Mouse (Mus musculus): ENCODE data around the gene Tomm20.

Gene Tomm20

DNA sequence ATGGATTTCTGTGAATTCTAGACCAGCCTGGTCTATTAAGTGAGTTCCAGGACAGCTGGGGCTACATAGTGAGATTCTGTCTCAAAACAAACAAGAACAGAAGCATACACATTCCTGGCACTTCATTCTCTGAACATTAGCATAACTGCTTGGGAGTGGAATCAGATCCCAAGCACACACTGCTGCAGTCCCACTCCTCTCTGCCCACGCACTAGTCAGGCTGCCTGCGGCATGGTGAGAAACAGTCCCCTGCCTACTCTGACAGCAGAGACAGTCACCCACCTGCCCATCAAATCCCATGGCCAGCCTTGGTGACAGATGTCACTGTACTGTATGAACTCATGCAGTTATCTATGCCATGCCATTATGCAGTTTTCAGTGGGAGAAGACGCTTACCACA, 15.9 kb upstream of the Tomm20 start:
- DNase-seq (ENCODE audit: low spot score) = no peak

DNA sequence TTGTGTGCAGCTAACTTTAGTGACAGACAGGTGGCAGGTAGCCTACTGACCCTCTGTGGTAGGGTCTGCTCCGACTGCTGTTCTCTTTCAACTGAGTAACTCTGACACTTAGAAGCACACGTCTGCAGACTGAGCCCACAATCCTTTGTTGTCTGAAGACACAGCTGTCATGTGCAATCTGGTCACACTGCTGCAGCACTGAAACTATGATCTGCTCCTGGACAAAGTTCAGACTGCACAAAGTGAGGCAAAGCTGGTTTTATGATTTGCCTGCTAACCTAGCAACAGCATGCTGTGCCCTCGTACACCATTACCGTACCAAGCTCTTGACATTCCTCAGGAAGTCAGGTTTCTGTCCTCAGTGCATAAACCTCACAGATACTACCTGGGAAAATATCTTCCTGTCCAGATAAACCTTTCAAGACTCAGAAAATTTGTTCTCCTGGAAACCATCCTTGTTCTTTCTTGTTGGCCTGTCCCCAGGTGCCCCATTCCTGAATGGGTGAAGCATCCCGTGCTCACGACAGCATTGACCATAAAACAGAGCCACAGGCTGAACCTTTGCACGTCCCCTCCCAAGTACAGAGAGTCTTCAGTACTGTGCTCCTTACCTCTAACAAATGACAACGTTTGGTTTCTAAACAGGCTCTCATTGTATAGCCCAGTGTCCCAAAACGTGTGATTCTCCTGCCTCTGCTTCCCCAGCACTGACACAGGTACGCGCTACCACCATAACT, 6.4 kb upstream of the Tomm20 start:
- no peak for DNase-seq (ENCODE audit: low spot score)

DNA sequence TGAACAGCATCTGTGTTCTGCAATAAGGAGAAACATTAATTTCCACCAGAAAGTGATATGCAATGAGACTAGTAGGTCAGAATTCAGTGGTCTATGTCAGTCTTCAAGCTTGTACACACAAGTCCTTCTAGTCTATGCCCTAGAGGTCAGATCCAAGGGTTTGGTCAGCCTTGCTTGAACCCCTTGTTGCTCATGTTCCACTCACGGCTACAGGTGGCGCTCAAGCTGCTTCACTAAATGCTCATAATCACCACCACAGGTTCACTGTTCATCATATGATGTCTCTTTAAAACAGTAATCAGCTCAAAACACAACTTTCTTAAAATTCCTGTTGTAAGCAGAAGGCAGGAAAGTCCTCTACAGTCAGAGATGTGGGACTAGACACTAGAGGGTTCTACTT, 3.9 kb upstream of the Tomm20 start:
- DNase-seq (ENCODE audit: low spot score) = no peak

DNA sequence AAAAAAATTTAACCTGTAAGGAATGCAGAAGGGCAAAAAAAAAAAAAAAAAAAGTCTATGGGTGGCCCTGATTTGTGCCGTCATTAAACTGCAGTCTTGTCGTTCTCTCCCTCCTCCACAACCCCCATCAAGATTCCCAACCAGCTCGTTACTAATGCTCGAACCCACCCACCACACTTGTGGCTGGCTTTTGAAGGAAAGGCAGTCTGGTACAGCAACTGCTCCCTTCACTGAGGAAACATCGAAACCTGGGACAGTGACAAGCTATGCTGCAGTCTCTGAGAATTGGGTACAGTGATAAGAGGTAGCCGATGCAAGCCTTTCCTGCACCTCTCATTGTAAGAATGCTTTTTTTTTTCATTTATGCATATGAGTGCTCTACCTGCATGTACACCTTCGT, 800 bp upstream of the Tomm20 start:
- no peak for DNase-seq (ENCODE audit: low spot score)

DNA sequence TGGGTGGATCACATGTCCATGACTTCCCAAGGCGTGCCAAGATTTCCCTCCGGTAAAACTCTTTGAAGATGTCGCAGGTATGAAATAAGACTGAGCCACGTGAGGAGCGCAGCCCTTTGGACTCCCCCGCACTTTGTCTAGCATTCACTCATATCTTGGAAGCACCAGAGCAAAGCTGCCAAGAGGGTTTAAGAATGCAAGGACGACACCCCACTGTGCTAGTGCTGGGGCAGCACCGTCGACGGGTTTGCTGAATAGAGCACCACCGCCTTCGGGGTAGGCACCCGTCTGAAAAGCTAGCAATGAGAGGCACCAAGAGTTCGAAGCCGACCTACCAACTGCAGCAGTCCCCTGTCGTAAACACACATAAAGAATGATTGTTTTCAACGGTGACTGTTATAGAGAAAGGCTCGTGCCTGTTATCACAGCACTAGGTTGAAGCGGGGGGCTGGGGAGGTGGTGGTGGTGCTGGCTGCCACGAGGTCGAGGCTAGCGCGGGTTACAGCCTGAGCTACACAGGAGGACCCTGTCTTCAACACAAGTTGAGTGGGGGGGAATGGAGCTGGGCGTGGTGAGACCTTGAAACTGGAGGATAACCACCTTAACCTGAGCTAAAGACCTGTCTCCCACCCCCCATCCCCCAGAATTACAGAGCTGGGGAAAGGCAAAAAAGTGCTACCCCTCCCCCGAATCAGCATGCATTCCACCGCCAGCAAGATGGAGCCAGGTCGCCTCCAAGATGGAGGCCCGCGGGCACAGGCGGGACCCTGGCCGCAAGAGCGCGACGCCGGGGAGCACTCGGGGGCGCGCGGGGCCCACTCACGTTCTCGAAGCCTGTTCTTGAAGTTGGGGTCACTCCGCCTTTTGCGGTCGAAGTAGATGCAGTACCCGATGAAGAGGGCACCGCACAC, 608 bp downstream of the Tomm20 start:
- peak; percentile 38 for DNase-seq (ENCODE audit: low spot score)

DNA sequence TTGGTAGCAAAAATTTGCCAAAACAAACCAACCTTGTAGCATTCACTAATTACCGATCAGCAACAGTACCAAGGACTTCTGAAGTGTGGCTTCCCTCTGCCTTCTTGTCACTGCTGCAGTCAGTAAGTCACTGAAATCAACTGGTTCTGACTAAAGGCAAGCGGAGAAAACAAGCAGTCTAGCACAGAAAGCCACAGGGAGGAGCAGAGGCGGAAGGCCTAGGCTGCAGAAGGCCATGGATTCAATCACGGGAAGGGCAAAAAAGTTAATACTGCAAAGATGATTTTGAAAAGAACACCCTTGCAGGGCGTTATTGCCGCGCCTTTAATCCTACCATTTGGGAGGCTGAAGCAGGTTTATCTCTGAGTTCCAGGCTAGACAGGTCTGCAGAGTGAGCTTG, 2.1 kb downstream of the Tomm20 start:
- DNase-seq (ENCODE audit: low spot score) = no peak

DNA sequence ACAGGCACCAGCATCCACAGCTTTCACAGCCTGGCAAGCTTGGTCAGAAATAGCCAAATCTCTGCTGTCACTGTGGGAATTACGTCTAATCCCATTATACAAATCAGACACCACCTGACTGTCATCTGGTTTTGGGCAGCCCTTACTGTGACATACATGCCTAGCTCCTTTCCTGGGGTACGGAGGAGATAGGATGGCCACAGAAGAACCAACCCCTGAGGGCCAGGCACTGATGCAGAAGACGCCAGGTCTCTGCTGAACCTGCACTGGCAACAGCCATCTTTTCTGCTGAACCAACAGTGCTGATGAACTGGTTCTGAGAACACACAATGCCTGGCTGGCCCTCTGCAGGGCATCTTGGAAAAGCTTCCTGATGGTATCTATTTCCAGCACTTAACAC, 8.3 kb downstream of the Tomm20 start:
- no peak for DNase-seq (ENCODE audit: low spot score)

DNA sequence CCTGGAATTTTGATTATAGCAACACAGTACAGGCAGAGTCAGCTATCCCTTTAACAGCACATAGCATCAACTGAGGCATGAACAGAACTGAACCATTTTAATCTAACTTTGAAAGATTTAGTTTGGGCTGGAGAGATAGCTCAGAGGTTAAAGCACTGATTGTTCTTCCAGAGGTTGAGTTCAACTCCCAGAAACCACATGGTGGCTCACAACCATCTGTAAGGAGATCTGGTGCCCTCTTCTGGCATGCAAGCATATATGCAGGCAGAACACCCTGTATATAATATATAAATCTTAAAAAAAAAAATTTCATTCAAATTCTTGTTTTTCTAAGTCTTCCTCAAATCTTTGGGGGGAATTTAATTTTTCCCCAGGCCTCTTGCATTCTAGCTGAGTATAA, 9.7 kb downstream of the Tomm20 start:
- no peak for DNase-seq (ENCODE audit: low spot score)

DNA sequence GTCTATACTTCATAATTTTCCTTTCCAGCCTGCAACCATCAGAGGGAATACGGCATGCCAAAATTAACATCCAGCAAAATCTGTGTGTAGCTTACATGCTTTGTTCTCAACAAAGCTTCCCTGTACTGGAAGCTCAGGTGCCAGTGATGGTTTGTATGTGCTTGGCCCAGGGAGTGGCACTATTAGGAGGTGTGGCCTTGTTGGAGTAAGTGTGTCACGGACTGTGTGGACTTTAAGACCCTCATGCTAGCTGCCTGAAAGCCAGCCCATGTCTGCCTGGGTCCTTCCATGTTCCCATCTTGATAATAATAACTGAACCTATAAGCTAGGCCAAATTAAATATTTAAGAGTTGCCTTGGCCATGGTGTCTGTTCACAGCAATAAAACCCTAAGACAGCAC, 10.3 kb downstream of the Tomm20 start:
- no peak for DNase-seq (ENCODE audit: low spot score)

DNA sequence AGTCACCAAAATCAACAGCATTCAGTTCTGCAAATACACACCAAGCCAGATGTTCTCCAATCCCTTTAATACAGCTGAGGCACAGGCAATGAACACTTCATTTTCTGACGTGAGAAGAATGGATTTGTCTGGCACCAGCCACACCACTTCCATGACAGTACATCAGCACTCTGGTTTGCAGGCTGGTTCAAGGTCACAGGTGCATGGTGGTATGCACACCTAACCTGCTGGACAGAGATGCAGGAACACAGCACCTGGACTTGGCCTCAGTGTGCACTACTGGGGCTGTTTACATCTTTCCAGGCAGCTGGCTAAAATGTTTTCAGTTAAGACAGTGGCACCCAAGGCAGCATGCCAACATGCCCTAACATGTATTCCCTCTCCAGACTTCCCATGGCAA, 13.0 kb downstream of the Tomm20 start:
- no peak for DNase-seq (ENCODE audit: low spot score)

DNA sequence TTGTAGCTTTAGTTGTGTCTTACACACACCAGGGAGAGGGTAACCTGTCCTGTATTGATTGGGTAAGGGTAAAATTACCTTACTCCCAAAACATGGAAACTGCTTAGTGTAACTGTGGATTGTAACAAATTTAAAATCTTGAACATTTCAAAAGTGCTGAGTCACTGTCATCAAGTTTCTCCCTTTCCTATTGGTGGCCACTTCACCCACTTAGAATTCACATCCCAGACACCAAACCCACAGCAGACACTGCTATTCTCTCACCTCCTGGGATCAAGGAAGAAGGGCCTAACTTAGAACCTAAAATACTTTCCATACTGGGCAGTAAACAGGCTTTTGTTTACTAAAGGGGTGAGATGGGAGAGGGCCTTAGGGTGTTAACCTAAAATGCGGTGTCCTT, 13.4 kb downstream of the Tomm20 start:
- DNase-seq (ENCODE audit: low spot score) = no peak

DNA sequence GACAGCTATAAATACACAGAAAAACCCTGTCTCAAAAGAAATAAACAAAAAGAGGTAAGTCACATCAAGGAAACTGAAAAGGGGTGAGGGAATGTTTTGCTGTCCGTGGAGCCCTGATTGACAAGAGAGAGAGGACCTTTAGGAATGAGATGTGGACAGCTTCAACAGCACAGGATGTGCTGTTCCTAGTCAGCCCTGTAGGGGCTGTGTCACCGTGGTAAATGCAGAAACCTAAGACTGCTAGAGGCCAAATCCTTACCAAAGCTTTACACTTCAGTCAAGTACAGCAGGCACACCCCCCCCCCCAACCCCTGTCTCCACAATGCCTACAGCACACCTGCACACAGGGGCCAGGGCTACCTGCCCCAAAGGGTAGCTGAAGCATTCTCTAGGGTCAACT, 13.9 kb downstream of the Tomm20 start:
- no peak for DNase-seq (ENCODE audit: low spot score)

DNA sequence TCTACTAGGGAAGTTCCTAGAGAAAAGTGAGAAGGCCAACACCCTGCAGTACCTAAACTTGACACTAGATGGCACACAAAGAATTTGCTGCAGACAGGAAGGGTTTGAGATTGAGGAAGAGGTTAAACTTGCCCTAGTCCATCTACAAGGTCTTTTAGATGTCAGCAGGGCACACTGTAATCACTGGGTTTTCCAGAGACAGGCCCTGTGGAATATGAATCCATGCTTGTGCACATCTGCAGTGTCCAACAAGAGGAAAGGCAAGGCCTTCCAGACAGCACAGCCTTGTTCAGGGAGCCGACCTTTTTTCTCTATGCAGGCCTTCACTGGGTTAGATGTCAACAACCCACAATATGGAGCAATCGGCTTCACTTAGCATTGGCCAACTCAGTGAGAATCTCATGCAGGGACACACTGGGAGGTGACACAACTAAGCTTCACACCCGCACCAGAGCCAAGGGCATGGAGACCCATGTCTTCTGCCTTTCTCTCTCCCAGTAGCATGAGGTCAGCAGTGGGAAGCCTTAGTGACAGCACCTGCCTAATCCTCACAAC, 16.0 kb downstream of the Tomm20 start:
- DNase-seq (ENCODE audit: low spot score) = no peak

DNA sequence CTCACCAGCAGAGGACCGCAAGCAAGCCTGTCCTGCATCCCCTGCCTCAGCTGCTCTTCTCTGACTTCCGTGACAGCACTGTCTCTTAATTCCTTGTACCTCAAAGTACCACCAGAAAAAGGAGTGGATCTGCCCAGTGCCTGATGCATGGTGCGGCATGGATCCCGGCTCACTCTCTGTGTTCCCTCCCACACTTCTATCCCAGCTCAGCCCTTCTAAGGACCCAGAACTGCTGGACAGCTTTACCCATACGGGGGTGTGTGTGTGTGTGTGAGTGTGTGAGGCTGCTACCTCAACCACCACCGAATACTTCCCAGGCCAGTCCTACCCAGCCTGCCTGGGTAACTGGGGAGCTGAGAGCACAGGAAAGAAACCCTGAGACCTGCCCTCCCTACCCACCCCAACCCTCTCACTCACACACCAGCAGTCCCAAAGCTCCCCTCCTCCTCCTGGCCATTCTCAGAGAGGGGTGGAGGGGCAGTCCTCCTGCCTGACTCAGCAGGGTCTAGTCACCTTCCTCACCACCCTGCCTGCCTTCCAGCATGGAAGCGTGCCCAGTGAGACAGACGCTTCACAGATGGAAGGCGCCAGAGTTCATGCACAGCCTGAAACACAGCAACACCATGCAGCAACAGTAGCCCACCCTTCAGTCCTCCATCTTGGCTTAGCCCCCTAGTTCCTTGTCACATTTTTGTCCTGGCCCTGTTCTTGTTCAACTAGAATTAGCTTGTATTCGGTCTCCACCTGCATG, 16.7 kb downstream of the Tomm20 start:
- DNase-seq (ENCODE audit: low spot score) = no peak

DNA sequence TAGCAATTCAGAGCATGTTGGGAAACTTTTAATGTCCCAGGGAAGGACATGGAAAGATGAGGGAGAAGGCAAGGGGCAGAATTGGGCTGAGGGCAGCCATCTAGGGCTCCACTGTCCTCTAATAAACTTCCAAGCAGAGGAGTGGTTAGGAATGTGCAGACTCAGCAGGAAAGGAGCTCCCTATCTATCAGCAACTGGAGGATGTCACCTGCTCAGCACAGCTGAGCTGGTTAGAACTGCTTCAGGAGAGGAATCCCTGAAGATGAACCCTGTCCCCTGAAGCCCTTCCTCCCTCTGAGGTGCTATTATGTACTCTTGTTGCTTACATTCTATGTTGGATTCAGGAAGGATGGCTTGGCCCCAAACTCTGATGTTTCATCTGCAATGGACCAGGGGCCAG, 17.6 kb downstream of the Tomm20 start:
- no peak for DNase-seq (ENCODE audit: low spot score)

DNA sequence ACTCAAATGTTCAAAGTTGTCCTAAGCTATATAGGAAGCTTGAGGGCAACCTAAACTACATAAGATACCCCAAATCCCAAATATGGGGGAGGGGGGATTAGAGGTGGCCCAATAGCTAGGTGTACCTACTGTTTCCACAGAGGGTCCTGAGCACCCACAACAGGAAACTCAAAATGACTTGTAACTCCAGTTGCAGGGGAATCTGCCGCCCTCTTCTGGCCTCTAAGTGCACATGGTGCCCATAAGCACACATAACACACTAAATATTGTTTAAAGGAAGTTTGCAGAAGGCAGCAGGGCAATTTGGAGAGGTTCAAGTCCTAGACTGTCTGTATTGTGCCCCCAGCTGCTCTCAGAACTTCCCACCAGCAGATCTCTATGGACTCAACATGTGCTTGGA, 18.6 kb downstream of the Tomm20 start:
- DNase-seq (ENCODE audit: low spot score) = no peak

DNA sequence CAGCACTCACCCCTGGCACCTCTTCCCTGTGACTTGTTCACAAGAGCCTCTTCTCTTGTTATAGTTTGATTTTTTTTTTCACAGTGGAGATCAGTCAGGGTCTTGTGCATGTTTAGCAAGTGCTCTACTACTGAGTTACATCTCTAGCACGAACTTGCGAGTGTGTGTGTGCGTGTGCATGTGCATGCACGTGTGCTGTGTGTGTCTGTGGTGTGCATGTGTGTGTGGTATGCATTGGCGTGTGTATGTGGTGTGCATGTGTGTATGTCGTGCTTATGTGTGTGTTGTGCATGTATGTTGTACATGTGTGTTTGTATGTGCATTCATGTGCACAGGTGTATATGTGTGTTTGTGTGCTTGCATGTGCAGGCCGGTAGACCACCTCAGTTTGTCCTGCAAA, 22.7 kb downstream of the Tomm20 start:
- no peak for DNase-seq (ENCODE audit: low spot score)

DNA sequence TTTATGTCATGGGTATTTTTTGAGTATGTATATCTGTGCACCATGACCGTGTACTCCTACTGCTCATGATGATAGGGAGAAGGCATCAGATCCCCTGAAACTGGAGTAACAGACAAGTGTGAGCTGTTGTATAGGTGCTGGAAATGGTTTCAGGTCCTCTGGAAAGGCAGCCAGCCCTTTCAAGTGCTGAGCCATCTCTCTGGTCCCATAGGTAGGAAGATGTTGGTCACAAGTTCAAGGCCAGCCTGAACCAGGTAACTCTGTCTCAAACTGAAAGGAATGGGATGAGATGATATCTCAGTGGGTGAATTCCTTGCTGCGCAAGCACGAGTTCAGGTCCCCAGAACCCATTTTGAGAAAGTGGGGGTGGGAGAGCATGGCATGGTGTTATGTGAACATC, 24.2 kb downstream of the Tomm20 start:
- no peak for DNase-seq (ENCODE audit: low spot score)

DNA sequence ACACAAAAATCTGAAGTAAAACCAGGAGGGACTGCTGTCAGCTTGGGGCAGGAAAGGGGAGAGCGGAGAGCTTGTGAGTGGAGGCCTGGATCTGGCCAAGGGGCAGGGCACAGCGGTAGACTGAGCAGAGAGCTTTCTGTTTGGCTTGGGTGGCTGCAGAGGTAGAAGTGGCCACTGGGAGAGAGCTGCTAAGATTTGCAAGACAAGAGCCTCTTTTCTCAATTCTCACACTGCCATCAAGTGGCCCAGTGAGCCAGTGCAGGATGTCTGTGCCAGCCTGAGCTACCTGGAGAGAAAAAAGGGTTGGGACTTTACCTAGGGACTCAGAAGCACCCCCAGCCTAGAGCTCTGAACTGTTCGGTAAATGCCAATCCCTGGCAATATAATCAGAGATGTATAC, 24.8 kb downstream of the Tomm20 start:
- DNase-seq (ENCODE audit: low spot score) = peak; percentile 62

DNA sequence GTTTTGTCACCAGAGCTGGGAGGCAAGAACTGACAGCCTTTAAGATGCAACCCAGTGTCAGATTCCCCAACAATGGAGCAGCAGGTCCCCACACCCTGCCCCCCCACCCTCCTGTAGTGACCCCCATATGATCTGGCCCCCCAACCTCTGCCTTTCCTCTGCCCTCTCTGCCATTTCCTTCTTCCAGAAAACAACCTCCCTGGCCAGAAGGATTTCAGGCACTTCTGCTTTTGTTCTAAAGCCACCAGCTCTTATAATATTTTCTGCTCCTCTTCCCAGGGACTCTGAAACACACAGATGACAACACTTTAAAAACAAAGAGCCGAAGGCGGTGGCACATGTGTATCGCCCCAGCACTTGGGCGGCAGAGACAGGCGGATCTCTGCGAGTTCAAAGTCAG, 25.3 kb downstream of the Tomm20 start:
- no peak for DNase-seq (ENCODE audit: low spot score)

DNA sequence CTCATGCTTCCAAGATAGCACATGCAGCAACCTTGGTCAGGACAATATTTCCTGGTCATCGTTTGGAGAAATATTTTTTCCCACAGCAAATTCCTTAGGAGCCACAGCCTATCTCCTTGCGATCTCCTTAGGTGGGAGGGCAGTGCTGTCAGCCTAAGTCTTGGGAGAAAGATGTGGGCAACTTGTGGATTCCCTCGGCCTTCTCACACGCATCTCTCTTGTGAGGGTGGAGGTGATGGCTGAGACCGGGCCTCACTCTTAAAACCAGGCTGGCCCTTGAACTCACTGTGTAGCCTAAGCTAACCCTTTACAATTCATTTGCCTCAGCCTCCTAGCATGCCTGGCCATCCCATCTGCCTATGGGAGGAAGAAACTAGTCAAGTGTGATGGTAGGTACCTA, 25.9 kb downstream of the Tomm20 start:
- DNase-seq (ENCODE audit: low spot score) = no peak

DNA sequence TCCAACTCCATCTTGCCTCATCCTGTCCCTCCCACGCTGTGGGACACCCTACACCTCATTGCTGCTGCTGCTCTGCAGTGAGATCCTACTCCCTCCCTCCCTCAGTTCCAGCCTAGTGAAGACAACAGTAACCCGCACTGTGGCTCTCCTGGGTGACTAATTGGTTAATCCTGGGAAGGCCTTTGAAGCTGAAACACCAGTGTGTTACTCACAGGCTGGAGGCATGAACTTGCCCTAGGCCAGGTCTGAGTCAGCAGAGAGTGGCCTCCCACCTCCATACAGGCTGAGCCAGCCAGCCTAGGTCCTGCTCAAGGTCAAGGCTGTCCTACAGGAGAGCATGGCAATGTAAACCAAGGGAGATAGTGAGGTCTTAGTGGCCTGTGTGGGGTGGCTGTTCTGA, 26.4 kb downstream of the Tomm20 start:
- no peak for DNase-seq (ENCODE audit: low spot score)

DNA sequence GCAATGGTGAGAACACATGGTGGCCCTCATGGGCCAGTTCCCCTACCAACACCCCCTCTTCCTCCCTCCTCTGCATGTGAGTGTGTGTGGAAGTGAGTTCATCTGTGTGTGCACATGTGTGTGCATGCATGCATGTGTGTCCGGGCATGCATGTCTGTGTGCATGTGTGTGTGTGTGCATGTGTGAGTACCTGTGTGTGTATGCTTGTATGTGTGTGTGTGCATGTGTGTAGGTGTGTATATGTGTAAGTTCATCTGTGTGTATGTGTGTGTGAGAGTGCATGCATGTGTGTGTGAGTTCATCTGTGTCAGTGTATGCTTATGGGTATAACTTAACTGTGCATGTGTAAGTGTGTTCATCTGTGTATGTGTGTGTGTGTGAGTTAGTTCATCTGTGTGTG, 27.3 kb downstream of the Tomm20 start:
- no peak for DNase-seq (ENCODE audit: low spot score)

All from left cerebral cortex, adult 11 months (tissue).